Mouse (Mus musculus) brain, adult 10 weeks (tissue): ENCODE measurements around the gene Gm49388. TPM values are rescaled to one million over a fixed set of nuclear protein-coding genes. Genes with fewer than 3 reads are reported as not detected.

Experiments used
- polyA plus RNA-seq: library from polyadenylated mRNA; stranded (reverse); fragments of 350-450 nt; fragmentation: Illumina TruSeq; extraction: RNeasy Lipid Tissue Mini Kit (QIAGEN cat#74804); gene quantifications from one replicate; pipeline ENCODE4 v1.2.3, GENCODE M21; 2015; ENCODE audit warnings: low read depth, low replicate concordance

The Gm49388 gene
- polyA plus RNA-seq = not detected

GRCm38 (mm10) chr7:127785308-127785707 lies at the start of gene Gm49388:
TSS of gene Gm49388 (plus strand) at chr7:127785608.

GRCm38 (mm10) chr7:127744366-127745045 lies 40.9 kb upstream of the Gm49388 start, which contains the start of gene Fbxl19:
TSS of gene Fbxl19 (plus strand) at chr7:127744543.

DNA sequence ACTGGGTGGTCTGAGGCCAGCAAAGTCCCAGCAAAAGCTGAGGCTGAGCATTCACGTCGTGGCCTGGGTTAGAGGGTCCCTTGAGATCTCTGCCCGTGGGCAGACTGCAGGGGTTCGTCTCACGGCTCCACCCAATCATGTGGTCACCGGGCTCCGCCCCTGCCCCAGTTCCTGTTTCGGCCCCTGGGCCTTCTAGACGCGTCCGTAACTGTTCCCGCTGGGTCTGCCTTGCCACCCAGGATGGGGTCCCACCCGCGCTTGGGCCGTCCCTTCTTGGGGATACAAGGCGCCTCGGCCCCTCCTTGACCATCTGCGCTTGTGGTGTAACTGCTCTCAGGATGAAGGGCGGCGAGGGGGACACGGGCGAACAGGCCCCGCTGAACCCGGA lies 15.8 kb upstream of the Gm49388 start, which contains the start of gene Orai3:
Gene Orai3, plus strand, starts transcription at position 165 of the 388 bp plus-strand sequence.

DNA sequence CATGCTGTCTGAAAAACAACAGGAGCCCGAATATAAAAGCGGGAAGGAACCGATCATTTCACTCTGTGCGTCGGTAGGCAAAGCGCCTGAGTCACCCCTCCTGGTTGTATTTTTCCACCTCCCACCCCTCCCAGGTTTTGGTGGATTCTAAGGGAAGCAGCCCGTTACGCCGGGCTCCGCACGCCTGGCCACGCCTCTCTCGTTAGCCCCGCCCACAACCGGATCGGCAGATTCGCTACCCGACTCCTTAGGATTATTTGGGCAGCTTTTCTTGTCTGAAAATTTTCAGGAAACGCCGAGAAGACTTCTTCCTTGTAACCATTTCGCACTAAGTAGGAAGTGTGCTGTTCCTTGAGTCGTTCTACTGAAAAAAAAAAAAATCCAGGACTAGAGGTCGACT lies 9.0 kb upstream of the Gm49388 start, which contains the start of gene Setd1a:
Gene Setd1a, plus strand, starts transcription at position 245 of the 400 bp plus-strand sequence.

GRCm38 (mm10) chr7:127800435-127801009 lies 15.1 kb downstream of the Gm49388 start, which contains the start of gene Hsd3b7:
TSS of gene Hsd3b7 (plus strand) at chr7:127800604.

DNA sequence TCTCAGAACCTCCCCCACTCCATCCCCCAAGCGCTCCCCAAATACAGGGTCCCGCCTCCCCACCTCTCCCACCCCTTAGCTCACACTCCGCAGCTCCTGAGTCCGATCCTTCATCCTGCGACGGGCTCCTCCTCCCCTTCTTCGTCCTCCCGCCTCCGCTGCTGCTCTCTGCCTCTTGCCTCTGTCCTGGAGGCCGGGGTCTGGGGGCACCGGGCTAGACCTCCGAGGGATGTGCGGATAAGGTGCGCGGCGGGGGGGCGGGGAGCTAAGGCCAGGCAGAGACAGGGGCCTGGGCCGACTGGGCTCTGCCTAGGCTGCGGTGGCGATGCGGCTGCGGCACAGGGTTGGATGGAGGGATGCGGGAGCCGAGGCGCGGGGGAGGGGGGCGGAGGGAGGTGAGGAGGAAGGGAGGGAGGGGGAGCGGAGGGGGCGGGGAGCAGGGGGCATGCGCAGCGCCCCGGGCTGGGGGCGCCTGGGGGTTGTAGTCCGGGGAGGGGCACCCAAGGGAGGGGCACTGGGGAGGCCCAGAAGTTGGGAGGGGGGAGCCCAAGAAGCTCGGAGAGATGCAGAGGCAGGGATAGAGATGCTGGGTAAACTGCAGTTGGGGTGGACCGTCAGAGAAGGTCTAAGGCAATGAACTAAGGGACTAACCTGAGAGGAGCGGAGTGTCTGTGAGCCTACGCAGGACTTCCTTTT lies 38.9 kb downstream of the Gm49388 start, which contains the start of the genes Stx4a and Stx1b:
Gene Stx4a, plus strand, starts transcription at position 119 of the 696 bp plus-strand sequence.
Gene Stx1b, minus strand, starts transcription at position 374 of the 696 bp plus-strand sequence.

Other genes with a start within 250 kb of the Gm49388 start
- not detected for gene Tmem265, start 224.2 kb upstream of the Gm49388 start, polyA plus RNA-seq
- 93.0 TPM for gene Phkg2, start 212.3 kb upstream of the Gm49388 start, polyA plus RNA-seq
- 12.4 TPM for gene Ccdc189, start 197.0 kb upstream of the Gm49388 start, polyA plus RNA-seq
- 30.1 TPM for gene Rnf40, start 196.8 kb upstream of the Gm49388 start, polyA plus RNA-seq
- 10.7 TPM for gene Zfp629, start 169.8 kb upstream of the Gm49388 start, polyA plus RNA-seq
- 25.9 TPM for gene Bcl7c, start 76.7 kb upstream of the Gm49388 start, polyA plus RNA-seq
- gene Ctf1, start 72.9 kb upstream of the Gm49388 start, polyA plus RNA-seq = 2.5 TPM
- not detected for gene Ctf2, start 53.4 kb upstream of the Gm49388 start, polyA plus RNA-seq
- gene Fbxl19, start 41.1 kb upstream of the Gm49388 start, polyA plus RNA-seq = 38.6 TPM
- gene Orai3, start 15.8 kb upstream of the Gm49388 start, polyA plus RNA-seq = 20.2 TPM
- gene Setd1a, start 8.9 kb upstream of the Gm49388 start, polyA plus RNA-seq = 21.5 TPM
- 13.3 TPM for gene Hsd3b7, start 15.0 kb downstream of the Gm49388 start, polyA plus RNA-seq
- gene Stx4a, start 38.7 kb downstream of the Gm49388 start, polyA plus RNA-seq = 88.0 TPM
- 319 TPM for gene Stx1b, start 38.9 kb downstream of the Gm49388 start, polyA plus RNA-seq
- gene Zfp646, start 90.6 kb downstream of the Gm49388 start, polyA plus RNA-seq = 12.6 TPM
- gene Zfp668, start 91.2 kb downstream of the Gm49388 start, polyA plus RNA-seq = 9.1 TPM
- 2.1 TPM for gene Prss53, start 105.4 kb downstream of the Gm49388 start, polyA plus RNA-seq
- not detected for gene Gm21974, start 109.8 kb downstream of the Gm49388 start, polyA plus RNA-seq
- gene Vkorc1, start 110.0 kb downstream of the Gm49388 start, polyA plus RNA-seq = 40.9 TPM
- 45.9 TPM for gene Bckdk, start 118.5 kb downstream of the Gm49388 start, polyA plus RNA-seq
- gene Kat8, start 126.9 kb downstream of the Gm49388 start, polyA plus RNA-seq = 41.5 TPM
- gene Prss8, start 144.5 kb downstream of the Gm49388 start, polyA plus RNA-seq = 0.65 TPM
- 14.3 TPM for gene Prss36, start 161.1 kb downstream of the Gm49388 start, polyA plus RNA-seq
- gene Fus, start 181.8 kb downstream of the Gm49388 start, polyA plus RNA-seq = 307 TPM
- 4.3 TPM for gene Pycard, start 208.3 kb downstream of the Gm49388 start, polyA plus RNA-seq
- gene Trim72, start 218.3 kb downstream of the Gm49388 start, polyA plus RNA-seq = 0.34 TPM